Mouse (Mus musculus): Measurements from ENCODE around the gene Prss46. TPM values are rescaled to one million over a fixed set of nuclear protein-coding genes. Genes with fewer than 3 reads are reported as not detected.

Gene Prss46
- total and polyA plus RNA-seq, 2 experiments from 2014 or later, result not detected

DNA sequence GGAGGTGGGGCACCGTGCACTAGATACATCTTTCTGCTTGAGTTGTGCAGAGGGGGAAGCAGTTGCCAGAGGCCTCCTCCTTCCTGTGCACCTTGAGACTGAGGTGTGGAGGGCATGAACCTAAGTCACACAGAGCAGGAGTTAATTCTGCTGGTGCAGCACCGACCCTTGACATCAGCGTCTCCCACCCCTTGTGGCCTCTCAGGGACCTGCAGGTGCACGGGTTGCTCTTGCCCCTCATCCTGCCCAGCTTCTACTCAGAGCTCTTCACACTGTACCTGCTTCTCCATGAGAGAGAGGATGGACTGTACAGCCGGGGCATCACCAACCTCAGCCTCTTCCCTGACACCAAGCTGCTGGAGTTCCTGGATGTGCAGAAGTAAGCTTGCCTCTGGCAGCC lies 51.2 kb downstream of the Prss46 start:
- 58% methylated on average over 5 of the region's 5 CpGs for WGBS
- H3K27ac ChIP-seq, result no peak overlapping the region
- DNase-seq (ENCODE audit: low spot score) (no peak), ATAC-seq (no peak; the same call in 1 of the 2 replicates)
- no peaks in the 10 kb centered on the region for H3K27me3 ChIP-seq (ENCODE audit: insufficient read depth, low read length)
- H3K36me3 ChIP-seq (ENCODE audit: insufficient read depth, low read length), result 0 out of 2 replicates have a peak, but pooled peaks cover 3% of the 10 kb centered on the region
- peaks cover 4% of the 10 kb centered on the region; the same call in 1 of the 2 replicates for H3K4me1 ChIP-seq (ENCODE audit: insufficient read depth, low read length)
- no peak overlapping the region for H3K9ac ChIP-seq (replicated peaks; ENCODE audit: low read length)
- TF ChIP-seq CTCF (IDR thresholded peaks at IDR 0.05; ENCODE audit: low read depth), result no peak
- H3K4me3 ChIP-seq (ENCODE audit: low read length), result no peak overlapping the region
- H3K4me2 ChIP-seq (ENCODE audit: low read depth, low read length), result no peak overlapping the region
- no peaks in the 10 kb centered on the region for H3K9me3 ChIP-seq (ENCODE audit: low read length)

GRCm38 (mm10) chr9:110895994-110896393 lies 51.7 kb downstream of the Prss46 start:
- H3K27ac ChIP-seq, result no peak overlapping the region
- 27% methylated on average over 7 of the region's 7 CpGs for WGBS
- no peak overlapping the region for H3K9ac ChIP-seq (replicated peaks; ENCODE audit: low read length)
- peak; percentile 44 for DNase-seq (ENCODE audit: low spot score)
- no peak for TF ChIP-seq CTCF (IDR thresholded peaks at IDR 0.05; ENCODE audit: low read depth)
- 0 out of 2 replicates have a peak, but pooled peaks cover 3% of the 10 kb centered on the region for H3K36me3 ChIP-seq (ENCODE audit: insufficient read depth, low read length)
- H3K4me2 ChIP-seq (ENCODE audit: low read depth, low read length), result no peak overlapping the region
- H3K4me3 ChIP-seq (ENCODE audit: low read length), result no peak overlapping the region
- peak; percentile 55; the same call in 1 of the 2 replicates for ATAC-seq
- H3K4me1 ChIP-seq (ENCODE audit: insufficient read depth, low read length), result peaks cover 4% of the 10 kb centered on the region; the same call in 1 of the 2 replicates
- H3K9me3 ChIP-seq (ENCODE audit: low read length), result no peaks in the 10 kb centered on the region
- no peaks in the 10 kb centered on the region for H3K27me3 ChIP-seq (ENCODE audit: insufficient read depth, low read length)

- no peaks in the 10 kb centered on the region for H3K9me3 ChIP-seq (ENCODE audit: low read length)
- ATAC-seq (peak; percentile 34), DNase-seq (ENCODE audit: low spot score) (no peak)
- WGBS, result 20% methylated on average over 6 of the region's 6 CpGs
- no peak for TF ChIP-seq CTCF (IDR thresholded peaks at IDR 0.05; ENCODE audit: low read depth)
- 0 out of 2 replicates have a peak, but pooled peaks cover 3% of the 10 kb centered on the region for H3K36me3 ChIP-seq (ENCODE audit: insufficient read depth, low read length)
- no peaks in the 10 kb centered on the region for H3K27me3 ChIP-seq (ENCODE audit: insufficient read depth, low read length)
- H3K4me2 ChIP-seq (ENCODE audit: low read depth, low read length), result no peak overlapping the region
- H3K4me3 ChIP-seq (ENCODE audit: low read length), result no peak overlapping the region
- peaks cover 4% of the 10 kb centered on the region; the same call in 1 of the 2 replicates for H3K4me1 ChIP-seq (ENCODE audit: insufficient read depth, low read length)
- H3K9ac ChIP-seq (replicated peaks; ENCODE audit: low read length), result no peak overlapping the region
- H3K27ac ChIP-seq, result no peak overlapping the region
Observed at GRCm38 (mm10) chr9:110896595-110896994, 52.3 kb downstream of the Prss46 start.

DNA sequence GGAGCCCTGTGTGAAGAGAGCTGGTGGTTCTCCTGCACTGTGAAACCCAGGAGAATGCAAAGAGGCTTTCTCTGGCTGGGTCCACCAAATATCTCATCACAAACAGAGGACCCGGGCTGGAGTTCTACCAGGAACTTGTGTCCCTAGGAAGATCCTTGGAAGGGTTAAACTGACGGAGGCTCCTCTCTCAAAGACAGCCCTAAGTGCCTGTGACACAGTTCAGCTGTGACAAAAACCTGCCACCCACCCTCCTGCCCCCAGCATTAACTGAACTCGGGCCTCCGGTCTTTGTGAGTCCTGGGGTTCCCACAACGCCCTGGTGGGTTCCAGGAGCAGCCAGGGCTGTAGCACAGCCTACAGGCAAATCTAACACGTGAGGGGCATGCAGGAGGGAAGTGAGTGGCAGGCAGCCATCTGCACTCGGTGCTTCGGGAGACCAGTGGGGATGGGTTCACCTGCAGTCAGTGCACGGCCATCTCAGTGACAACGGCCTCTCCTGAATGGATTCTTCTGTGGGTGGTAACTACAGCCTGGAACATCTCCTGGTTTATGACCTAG lies 55.2 kb downstream of the Prss46 start:
- Histone ChIP-seq H3K9ac (replicated peaks; ENCODE audit: low read length) (no peak overlapping the region), H3K4me1 (ENCODE audit: insufficient read depth, low read length) (peaks cover 4% of the 10 kb centered on the region; the same call in 1 of the 2 replicates), H3K27me3 (ENCODE audit: insufficient read depth, low read length) (no peaks in the 10 kb centered on the region), H3K27ac (no peak overlapping the region), H3K36me3 (ENCODE audit: insufficient read depth, low read length) (0 out of 2 replicates have a peak, but pooled peaks cover 3% of the 10 kb centered on the region), H3K4me3 (ENCODE audit: low read length) (no peak overlapping the region), H3K9me3 (ENCODE audit: low read length) (no peaks in the 10 kb centered on the region), H3K4me2 (ENCODE audit: low read depth, low read length) (no peak overlapping the region)
- ATAC-seq (no peak), DNase-seq (ENCODE audit: low spot score) (no peak)
- TF ChIP-seq CTCF (IDR thresholded peaks at IDR 0.05; ENCODE audit: low read depth), result no peak
- 44% methylated on average over 10 of the region's 10 CpGs for WGBS

DNA sequence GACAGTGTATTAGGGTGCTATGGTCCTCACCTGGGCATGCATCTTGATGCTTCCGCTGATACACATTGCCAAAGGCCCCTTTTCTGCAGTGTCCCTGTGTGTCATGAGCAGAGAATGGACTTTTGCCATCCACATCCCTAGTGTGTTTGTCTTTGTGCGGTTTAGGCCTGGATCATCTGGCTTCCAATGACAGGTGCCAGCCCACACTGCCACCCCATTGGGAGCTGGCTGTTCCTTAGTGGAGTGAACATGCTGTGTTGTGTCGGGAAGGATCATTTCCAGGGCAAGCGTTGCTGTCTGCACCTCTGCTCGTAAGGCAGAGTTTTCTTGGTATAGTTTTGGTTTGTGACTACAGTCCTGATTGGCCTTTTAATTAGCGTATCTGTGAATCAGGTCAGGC lies 56.9 kb downstream of the Prss46 start:
- 63% methylated on average over 6 of the region's 6 CpGs for WGBS
- Histone ChIP-seq H3K36me3 (ENCODE audit: insufficient read depth, low read length) (0 out of 2 replicates have a peak, but pooled peaks cover 3% of the 10 kb centered on the region), H3K4me1 (ENCODE audit: insufficient read depth, low read length) (no peaks in the 10 kb centered on the region; the same call in 1 of the 2 replicates), H3K27ac (no peak overlapping the region), H3K9ac (replicated peaks; ENCODE audit: low read length) (no peak overlapping the region), H3K4me2 (ENCODE audit: low read depth, low read length) (no peak overlapping the region), H3K4me3 (ENCODE audit: low read length) (no peak overlapping the region), H3K27me3 (ENCODE audit: insufficient read depth, low read length) (no peaks in the 10 kb centered on the region), H3K9me3 (ENCODE audit: low read length) (no peaks in the 10 kb centered on the region)
- no peak for DNase-seq (ENCODE audit: low spot score)
- no peak for ATAC-seq
- no peak for TF ChIP-seq CTCF (IDR thresholded peaks at IDR 0.05; ENCODE audit: low read depth)

GRCm38 (mm10) chr9:110902271-110902670 lies 58.0 kb downstream of the Prss46 start:
- Histone ChIP-seq H3K27me3 (ENCODE audit: insufficient read depth, low read length) (no peaks in the 10 kb centered on the region), H3K4me3 (ENCODE audit: low read length) (no peak overlapping the region), H3K4me2 (ENCODE audit: low read depth, low read length) (no peak overlapping the region), H3K27ac (no peak overlapping the region), H3K36me3 (ENCODE audit: insufficient read depth, low read length) (0 out of 2 replicates have a peak, but pooled peaks cover 3% of the 10 kb centered on the region), H3K9ac (replicated peaks; ENCODE audit: low read length) (no peak overlapping the region), H3K4me1 (ENCODE audit: insufficient read depth, low read length) (no peaks in the 10 kb centered on the region), H3K9me3 (ENCODE audit: low read length) (no peaks in the 10 kb centered on the region)
- TF ChIP-seq CTCF (IDR thresholded peaks at IDR 0.05; ENCODE audit: low read depth), result no peak
- DNase-seq (ENCODE audit: low spot score) (no peak), ATAC-seq (no peak)
- 62% methylated on average over 4 of the region's 4 CpGs for WGBS

Other genes starting within 250 kb of the Prss46 start
- 23.1 and 30.6 TPM in 2 replicates for gene Nradd, start 220.1 kb upstream of the Prss46 start, total RNA-seq (2014; rRNA removed)
- 18.7 and 19.3 TPM in 2 replicates for gene Nradd, start 220.1 kb upstream of the Prss46 start, polyA plus RNA-seq (2015; fragmentation: Nextera tagmentation; extraction: Ambion mirVana)
- gene Nbeal2, start 190.3 kb upstream of the Prss46 start, total RNA-seq (2014; rRNA removed), result 9.0 and 11.5 TPM in 2 replicates
- gene Nbeal2, start 190.3 kb upstream of the Prss46 start, polyA plus RNA-seq (2015; fragmentation: Nextera tagmentation; extraction: Ambion mirVana), result 1.8 and 1.9 TPM in 2 replicates
- gene Ccdc12, start 188.0 kb upstream of the Prss46 start, total RNA-seq (2014; rRNA removed), result 15.0 and 17.0 TPM in 2 replicates
- gene Ccdc12, start 188.0 kb upstream of the Prss46 start, polyA plus RNA-seq (2015; fragmentation: Nextera tagmentation; extraction: Ambion mirVana), result 108 and 113 TPM in 2 replicates
- gene Myl3, start 102.6 kb upstream of the Prss46 start, total RNA-seq (2014; rRNA removed), result 0.72 TPM in 1 of 2 replicates, not detected in the other
- gene Myl3, start 102.6 kb upstream of the Prss46 start, polyA plus RNA-seq (2015; fragmentation: Nextera tagmentation; extraction: Ambion mirVana), result 0.65 and 0.89 TPM in 2 replicates
- 27.7 and 29.2 TPM in 2 replicates for gene Pth1r, start 97.4 kb upstream of the Prss46 start, total RNA-seq (2014; rRNA removed)
- gene Pth1r, start 97.4 kb upstream of the Prss46 start, polyA plus RNA-seq (2015; fragmentation: Nextera tagmentation; extraction: Ambion mirVana), result 11.7 and 12.5 TPM in 2 replicates
- gene Prss42, start 46.3 kb upstream of the Prss46 start, total RNA-seq (2014; rRNA removed), result not detected in 2 replicates
- not detected in 2 replicates for gene Prss42, start 46.3 kb upstream of the Prss46 start, polyA plus RNA-seq (2015; fragmentation: Nextera tagmentation; extraction: Ambion mirVana)
- 0.10 TPM in 1 of 2 replicates, not detected in the other for gene Prss44, start 30.5 kb upstream of the Prss46 start, total RNA-seq (2014; rRNA removed)
- gene Prss44, start 30.5 kb upstream of the Prss46 start, polyA plus RNA-seq (2015; fragmentation: Nextera tagmentation; extraction: Ambion mirVana), result not detected in 2 replicates
- not detected in 2 replicates for gene Prss43, start 17.8 kb upstream of the Prss46 start, total RNA-seq (2014; rRNA removed)
- 0.21 and 0.32 TPM in 2 replicates for gene Prss43, start 17.8 kb upstream of the Prss46 start, polyA plus RNA-seq (2015; fragmentation: Nextera tagmentation; extraction: Ambion mirVana)
- gene Prss45, start 9.9 kb upstream of the Prss46 start, total RNA-seq (2014; rRNA removed), result 0.47 TPM in 1 of 2 replicates, not detected in the other
- gene Prss45, start 9.9 kb upstream of the Prss46 start, polyA plus RNA-seq (2015; fragmentation: Nextera tagmentation; extraction: Ambion mirVana), result 0.16 and 0.29 TPM in 2 replicates
- 1.2 TPM in 2 replicates for gene Prss50, start 13.5 kb downstream of the Prss46 start, total RNA-seq (2014; rRNA removed)
- 1.4 and 1.7 TPM in 2 replicates for gene Prss50, start 13.5 kb downstream of the Prss46 start, polyA plus RNA-seq (2015; fragmentation: Nextera tagmentation; extraction: Ambion mirVana)
- 10.7 and 16.3 TPM in 2 replicates for gene Als2cl, start 35.4 kb downstream of the Prss46 start, total RNA-seq (2014; rRNA removed)
- gene Als2cl, start 35.4 kb downstream of the Prss46 start, polyA plus RNA-seq (2015; fragmentation: Nextera tagmentation; extraction: Ambion mirVana), result 2.2 and 2.5 TPM in 2 replicates
- 5.7 and 6.8 TPM in 2 replicates for gene Tmie, start 35.6 kb downstream of the Prss46 start, total RNA-seq (2014; rRNA removed)
- 6.2 and 7.1 TPM in 2 replicates for gene Tmie, start 35.6 kb downstream of the Prss46 start, polyA plus RNA-seq (2015; fragmentation: Nextera tagmentation; extraction: Ambion mirVana)
- gene Fam240a, start 72.4 kb downstream of the Prss46 start, total RNA-seq (2014; rRNA removed), result not detected in 2 replicates
- not detected in 2 replicates for gene Fam240a, start 72.4 kb downstream of the Prss46 start, polyA plus RNA-seq (2015; fragmentation: Nextera tagmentation; extraction: Ambion mirVana)
- 1.5 TPM in 1 of 2 replicates, not detected in the other for gene Tdgf1, start 101.7 kb downstream of the Prss46 start, total RNA-seq (2014; rRNA removed)
- gene Tdgf1, start 101.7 kb downstream of the Prss46 start, polyA plus RNA-seq (2015; fragmentation: Nextera tagmentation; extraction: Ambion mirVana), result 0.66 and 0.87 TPM in 2 replicates
- 0.78 and 8.3 TPM in 2 replicates for gene Lrrc2, start 107.0 kb downstream of the Prss46 start, total RNA-seq (2014; rRNA removed)
- gene Lrrc2, start 107.0 kb downstream of the Prss46 start, polyA plus RNA-seq (2015; fragmentation: Nextera tagmentation; extraction: Ambion mirVana), result 1.3 and 2.6 TPM in 2 replicates
- gene Rtp3, start 146.1 kb downstream of the Prss46 start, total RNA-seq (2014; rRNA removed), result 1.4 TPM in 1 of 2 replicates, not detected in the other
- not detected in 2 replicates for gene Rtp3, start 146.1 kb downstream of the Prss46 start, polyA plus RNA-seq (2015; fragmentation: Nextera tagmentation; extraction: Ambion mirVana)
- 0.89 and 1.7 TPM in 2 replicates for gene Ltf, start 174.8 kb downstream of the Prss46 start, total RNA-seq (2014; rRNA removed)
- 0.42 and 0.51 TPM in 2 replicates for gene Ltf, start 174.8 kb downstream of the Prss46 start, polyA plus RNA-seq (2015; fragmentation: Nextera tagmentation; extraction: Ambion mirVana)
- 0.25 and 1.5 TPM in 2 replicates for gene Ccrl2, start 213.0 kb downstream of the Prss46 start, total RNA-seq (2014; rRNA removed)
- 0.91 and 1.2 TPM in 2 replicates for gene Ccrl2, start 213.0 kb downstream of the Prss46 start, polyA plus RNA-seq (2015; fragmentation: Nextera tagmentation; extraction: Ambion mirVana)